Mouse (Mus musculus) thymus, adult 18-20 months (tissue): ENCODE data around the gene Gm15056.

Source experiments
- DNase-seq, 2 experiments: peaks; one replicate each; pipeline ENCODE4 v3.0.0; 2022; ENCODE audit warnings: mixed read lengths in 2 of 2

The Gm15056 gene

GRCm38 (mm10) chr8:20902527-20902926, at the start of gene Gm15056:
Gene Gm15056 (minus strand): TSS chr8:20902627.
- DNase-seq, result no peak

GRCm38 (mm10) chr8:20944610-20945009, 42.2 kb upstream of the Gm15056 start, which contains the start of gene AY761185:
Gene AY761185 (minus strand): TSS chr8:20944710.
- DNase-seq, result no peak

- no peak for DNase-seq
Observed at GRCm38 (mm10) chr8:20921971-20922370, 19.5 kb upstream of the Gm15056 start, which contains the start of gene Gm6040. Gene Gm6040 (minus strand): TSS chr8:20922071.

DNA sequence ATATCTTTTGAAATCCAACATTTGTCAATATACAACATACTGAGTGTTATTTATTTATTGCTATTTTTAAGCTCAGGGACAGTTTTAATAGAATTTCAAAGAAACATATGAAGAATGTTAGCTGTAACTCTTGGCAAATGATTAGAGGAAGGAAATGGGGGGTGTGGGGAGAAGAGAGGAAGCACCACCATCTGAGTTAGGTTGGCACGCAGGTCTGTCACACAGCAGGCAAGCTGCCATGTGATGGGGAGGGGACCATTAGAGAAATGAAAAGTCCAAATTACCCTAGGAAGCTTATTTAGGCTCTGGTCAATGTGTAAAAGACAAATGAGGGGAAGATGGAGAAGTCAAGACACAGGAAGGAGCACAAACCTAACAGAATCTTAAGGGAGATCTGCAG, 9.9 kb upstream of the Gm15056 start:
- no peak for DNase-seq

GRCm38 (mm10) chr8:20908256-20908655, 5.8 kb upstream of the Gm15056 start:
- DNase-seq, result no peak

- no peak for DNase-seq
Observed at GRCm38 (mm10) chr8:20907119-20907518, 4.7 kb upstream of the Gm15056 start.

GRCm38 (mm10) chr8:20892369-20892768, 10.1 kb downstream of the Gm15056 start, which contains the start of gene Defb33:
Gene Defb33 (plus strand): TSS chr8:20892669.
- no peak for DNase-seq

- no peak for DNase-seq
Observed at GRCm38 (mm10) chr8:20874608-20875007, 27.8 kb downstream of the Gm15056 start.
